Mouse (Mus musculus): ENCODE measurements around the gene Cast.

GRCm38 (mm10) chr13:74696225-74696624, 112.4 kb downstream of the Cast start:
- TF ChIP-seq CTCF (IDR thresholded peaks at IDR 0.05; ENCODE audit: low read depth, low read length): no peak
- no peak for TF ChIP-seq POLR2AphosphoS5 (IDR thresholded peaks at IDR 0.05; ENCODE audit: insufficient replicate concordance, low read depth, low read length)
- TF ChIP-seq TAL1 (conservative IDR thresholded peaks at IDR 0.05; ENCODE audit: low read depth, low read length): no peak

Data from G1E (cell line).